9 mouse cellular contexts compared by ENCODE assay signal in genomic region chr8:45238282-45238681, GRCm38 (mm10). TPM values are rescaled to one million over a fixed set of nuclear protein-coding genes. Genes with fewer than 3 reads are reported as not detected.
DNase-seq lines count a peak whose midpoint lies in the region; ATAC-seq and TF ChIP-seq lines count a peak whose summit lies in the region.
"Had no signal": no experiment of that assay in that cellular context is flagged by ENCODE, and none has a peak within 500 bp of the region (broad histone marks: within the 10 kb centered on the region; RNA-seq: fewer than 3 reads in every experiment).

No protein-coding gene starts in this region.

- 23% methylated on average over 3 of the region's 3 CpGs for WGBS in heart, adult 2 months
- 27% methylated on average over 3 of the region's 3 CpGs for WGBS in embryonic facial prominence, embryonic 10.5 days
- WGBS in stomach, postnatal 0 days: 29% methylated on average over 3 of the region's 3 CpGs

- H3K4me2 ChIP-seq in stomach, postnatal 0 days (replicated peaks; ENCODE audit: low read depth): no peak overlapping the region

- no peak overlapping the region for H3K4me3 ChIP-seq in heart, adult 2 months
- H3K4me3 ChIP-seq in embryonic facial prominence, embryonic 10.5 days: no peak overlapping the region
- H3K4me3 ChIP-seq in stomach, postnatal 0 days (ENCODE audit: low read depth, low read length): no peak overlapping the region

- no peak for TF ChIP-seq POLR2A in heart, adult 2 months (IDR thresholded peaks at IDR 0.05; ENCODE audit: insufficient read depth, low read depth, low read length)

- no peak for DNase-seq in heart, adult 2 months
- DNase-seq in heart, postnatal 25 days (ENCODE audit: low spot score): no peak
- peak; percentile 7 for DNase-seq in urinary bladder, postnatal 14 days (ENCODE audit: low spot score)
- DNase-seq in urinary bladder, postnatal 10 days (ENCODE audit: low spot score): no peak
- peak; percentile 21 for DNase-seq in embryonic facial prominence, embryonic 10.5 days (ENCODE audit: low spot score)
- DNase-seq in layer of hippocampus, adult 9-11 months: peak; percentile 23
- no peak for DNase-seq in stomach, postnatal 0 days (ENCODE audit: low spot score)
- no peak for DNase-seq in ovary, postnatal 36 days (ENCODE audit: low spot score)

- ATAC-seq in stomach, postnatal 0 days (ENCODE audit: low FRiP score, low TSS enrichment): peak; percentile 31; the same call in 1 of the 2 replicates

- peak; percentile 77 for TF ChIP-seq CTCF in heart, adult 2 months (IDR thresholded peaks at IDR 0.05)
- peak; percentile 83 for TF ChIP-seq CTCF in stomach, postnatal 0 days (IDR thresholded peaks at IDR 0.05; ENCODE audit: low read depth)

- no peak overlapping the region for H3K9ac ChIP-seq in heart, adult 2 months (ENCODE audit: low read depth, low read length)
- no peak overlapping the region for H3K9ac ChIP-seq in stomach, postnatal 0 days (ENCODE audit: low read length)

- intact Hi-C loops in heart, adult 2 months (cut with DNase I): loop anchor here (1.0 kb wide), 1 partner anchor 170 kb away; no protein-coding TSS in a partner anchor
- intact Hi-C loops in heart, postnatal 25 days (cut with DNase I): no loop called here

- no peaks in the 10 kb centered on the region for H3K9me3 ChIP-seq in embryonic facial prominence, embryonic 10.5 days
- no peaks in the 10 kb centered on the region for H3K9me3 ChIP-seq in stomach, postnatal 0 days (ENCODE audit: control insufficient read depth, low read length)

- H3K27me3 ChIP-seq in heart, adult 2 months (ENCODE audit: control insufficient read depth, insufficient read depth, low read length): no peaks in the 10 kb centered on the region
- H3K27me3 ChIP-seq in embryonic facial prominence, embryonic 10.5 days (replicated peaks; ENCODE audit: low read depth, poor library complexity, severe bottlenecking): no peaks in the 10 kb centered on the region
- H3K27me3 ChIP-seq in stomach, postnatal 0 days (ENCODE audit: control insufficient read depth, insufficient read depth, low read length): no peaks in the 10 kb centered on the region

- H3K79me2 ChIP-seq in heart, adult 2 months (replicated peaks; ENCODE audit: control insufficient read depth, insufficient read depth, low read length): no peaks in the 10 kb centered on the region

- H3K36me3 ChIP-seq in heart, adult 2 months (ENCODE audit: control insufficient read depth, insufficient read depth, low read length): no peaks in the 10 kb centered on the region
- H3K36me3 ChIP-seq in embryonic facial prominence, embryonic 10.5 days (replicated peaks): no peaks in the 10 kb centered on the region
- H3K36me3 ChIP-seq in stomach, postnatal 0 days (ENCODE audit: control insufficient read depth, insufficient read depth, low read length): no peaks in the 10 kb centered on the region

- no peak for TF ChIP-seq EP300 in heart, adult 2 months (IDR thresholded peaks at IDR 0.05; ENCODE audit: insufficient read depth, low read depth, low read length)
- no peak for TF ChIP-seq EP300 in stomach, postnatal 0 days (optimal IDR thresholded peaks at IDR 0.05)

- H3K4me1 ChIP-seq in heart, adult 2 months (ENCODE audit: control insufficient read depth, insufficient read depth, low read length): no peaks in the 10 kb centered on the region
- 0 out of 2 replicates have a peak, but pooled peaks cover 4% of the 10 kb centered on the region for H3K4me1 ChIP-seq in embryonic facial prominence, embryonic 10.5 days
- H3K4me1 ChIP-seq in stomach, postnatal 0 days (replicated peaks; ENCODE audit: control insufficient read depth, insufficient read depth): no peaks in the 10 kb centered on the region

- no peak overlapping the region for H3K27ac ChIP-seq in heart, adult 2 months
- H3K27ac ChIP-seq in embryonic facial prominence, embryonic 10.5 days (replicated peaks): no peak overlapping the region
- H3K27ac ChIP-seq in stomach, postnatal 0 days (replicated peaks): no peak overlapping the region

RNA-seq across cellular contexts. Expression of gene F11, which starts 23.5 kb away (rescaled TPM):
- not detected for total RNA-seq in heart, adult 2 months (2021)
- not detected in 2 replicates for polyA plus RNA-seq in heart, adult 2 months (2012; rRNA removed)
- not detected for total RNA-seq in heart, postnatal 25 days (2021)
- not detected in 2 replicates for polyA plus RNA-seq in embryonic facial prominence, embryonic 10.5 days (2016; fragmentation: Nextera tagmentation; extraction: Ambion mirVana)
- polyA plus RNA-seq in stomach, postnatal 0 days (2015; fragmentation: Nextera tagmentation; extraction: Ambion mirVana): 0.05 TPM in 2 replicates
- total RNA-seq: heart, postnatal 14 days had no signal

RNA-seq across cellular contexts. Expression of gene Klkb1, which starts 56.4 kb away (rescaled TPM):
- not detected for total RNA-seq in heart, adult 2 months (2021)
- 0.04 TPM in 1 of 2 replicates, not detected in the other for polyA plus RNA-seq in heart, adult 2 months (2012; rRNA removed)
- not detected for total RNA-seq in heart, postnatal 25 days (2021)
- polyA plus RNA-seq in embryonic facial prominence, embryonic 10.5 days (2016; fragmentation: Nextera tagmentation; extraction: Ambion mirVana): 0.03 TPM in 1 of 2 replicates, not detected in the other
- polyA plus RNA-seq in stomach, postnatal 0 days (2015; fragmentation: Nextera tagmentation; extraction: Ambion mirVana): 0.02 and 0.13 TPM in 2 replicates
- total RNA-seq: heart, postnatal 14 days had no signal

Comparison
In these comparisons a context has a peak if more than half of its experiments do, and no peak if none do; other contexts are left out.
1. DNase-seq: peak in urinary bladder, postnatal 14 days (single experiment), embryonic facial prominence, embryonic 10.5 days (single experiment) and layer of hippocampus, adult 9-11 months (single experiment); none in heart, adult 2 months (0 of 2), heart, postnatal 25 days (single experiment), urinary bladder, postnatal 10 days (single experiment), stomach, postnatal 0 days (single experiment) and ovary, postnatal 36 days (single experiment).